Mouse (Mus musculus): Measurements from ENCODE around the gene Cpped1. TPM values are rescaled to one million over a fixed set of nuclear protein-coding genes. Genes with fewer than 3 reads are reported as not detected.

Gene Cpped1
- polyA plus RNA-seq, 1 experiment from 2014 or later, result 27.9 TPM

DNA sequence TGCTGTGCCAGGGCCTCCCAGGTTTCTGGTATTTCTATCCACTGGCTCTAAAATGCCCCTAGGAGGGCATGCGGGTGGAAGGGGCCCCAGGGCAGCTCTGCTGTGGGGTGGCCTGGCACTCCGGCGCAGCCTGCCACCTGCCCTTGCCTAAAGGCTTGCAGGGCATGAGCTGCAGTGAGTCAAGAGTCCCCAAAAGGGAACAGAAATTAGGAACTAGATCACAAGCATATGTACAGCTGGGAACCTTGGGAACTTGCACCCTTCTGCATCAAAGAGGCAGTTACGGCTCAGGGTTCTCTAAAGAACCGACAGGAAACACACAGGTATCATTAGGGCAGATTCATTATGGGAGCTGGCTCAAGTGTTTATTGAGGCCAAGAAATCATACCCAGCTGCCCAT, 34.0 kb downstream of the Cpped1 start:
- 74% methylated on average over 5 of the region's 5 CpGs for WGBS
- H3K4me1 ChIP-seq (ENCODE audit: control insufficient read depth, insufficient read depth, low read length), result no peaks in the 10 kb centered on the region
- H3K4me2 ChIP-seq (ENCODE audit: low read depth, low read length), result no peak overlapping the region
- no peaks in the 10 kb centered on the region for H3K36me3 ChIP-seq (replicated peaks; ENCODE audit: control insufficient read depth, insufficient read depth, low read depth, low read length)
- no peak overlapping the region for H3K9ac ChIP-seq (replicated peaks; ENCODE audit: low read length)
- no peak overlapping the region for H3K27ac ChIP-seq (replicated peaks; ENCODE audit: low read depth, low read length)
- no peaks in the 10 kb centered on the region for H3K9me3 ChIP-seq (replicated peaks; ENCODE audit: control insufficient read depth, low read length)
- DNase-seq (ENCODE audit: low spot score), result no peak
- no peak for ATAC-seq (replicated peaks; ENCODE audit: insufficient number of reproducible peaks, low FRiP score, low TSS enrichment, low read depth)
- no peak overlapping the region for H3K4me3 ChIP-seq (ENCODE audit: low read depth, low read length)
- H3K27me3 ChIP-seq (ENCODE audit: control insufficient read depth, insufficient read depth, low read length), result no peaks in the 10 kb centered on the region

DNA sequence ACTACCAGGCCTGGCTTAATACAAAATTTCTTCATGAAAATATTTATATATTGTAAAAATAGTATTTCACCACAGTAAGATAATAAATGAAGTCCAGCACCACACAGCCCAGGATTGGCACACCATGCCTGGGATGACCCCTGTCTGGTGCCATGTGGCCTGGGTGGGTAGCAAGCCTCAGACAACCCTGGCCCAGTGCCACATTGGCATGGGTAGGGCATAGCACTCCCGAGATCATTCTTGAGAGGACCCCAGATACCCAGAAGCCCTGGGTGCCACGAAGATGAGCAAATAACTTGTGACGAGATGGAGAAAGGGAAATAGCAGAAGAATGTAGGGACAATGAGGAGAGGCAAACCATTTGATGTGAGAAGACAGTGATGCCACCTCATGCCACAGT, 36.0 kb downstream of the Cpped1 start:
- H3K4me3 ChIP-seq (ENCODE audit: low read depth, low read length), result no peak overlapping the region
- no peaks in the 10 kb centered on the region for H3K4me1 ChIP-seq (ENCODE audit: control insufficient read depth, insufficient read depth, low read length)
- H3K27me3 ChIP-seq (ENCODE audit: control insufficient read depth, insufficient read depth, low read length), result no peaks in the 10 kb centered on the region
- no peak overlapping the region for H3K27ac ChIP-seq (replicated peaks; ENCODE audit: low read depth, low read length)
- no peak overlapping the region for H3K9ac ChIP-seq (replicated peaks; ENCODE audit: low read length)
- no peaks in the 10 kb centered on the region for H3K36me3 ChIP-seq (replicated peaks; ENCODE audit: control insufficient read depth, insufficient read depth, low read depth, low read length)
- ATAC-seq (replicated peaks; ENCODE audit: insufficient number of reproducible peaks, low FRiP score, low TSS enrichment, low read depth) (no peak), DNase-seq (ENCODE audit: low spot score) (no peak)
- no peaks in the 10 kb centered on the region for H3K9me3 ChIP-seq (replicated peaks; ENCODE audit: control insufficient read depth, low read length)
- WGBS, result 96% methylated on average over 3 of the region's 3 CpGs
- no peak overlapping the region for H3K4me2 ChIP-seq (ENCODE audit: low read depth, low read length)

- H3K4me2 ChIP-seq (ENCODE audit: low read depth, low read length), result no peak overlapping the region
- H3K9ac ChIP-seq (replicated peaks; ENCODE audit: low read length), result no peak overlapping the region
- 87% methylated on average over 3 of the region's 3 CpGs for WGBS
Measured at GRCm38 (mm10) chr16:11868486-11868885, 40.8 kb downstream of the Cpped1 start.

DNA sequence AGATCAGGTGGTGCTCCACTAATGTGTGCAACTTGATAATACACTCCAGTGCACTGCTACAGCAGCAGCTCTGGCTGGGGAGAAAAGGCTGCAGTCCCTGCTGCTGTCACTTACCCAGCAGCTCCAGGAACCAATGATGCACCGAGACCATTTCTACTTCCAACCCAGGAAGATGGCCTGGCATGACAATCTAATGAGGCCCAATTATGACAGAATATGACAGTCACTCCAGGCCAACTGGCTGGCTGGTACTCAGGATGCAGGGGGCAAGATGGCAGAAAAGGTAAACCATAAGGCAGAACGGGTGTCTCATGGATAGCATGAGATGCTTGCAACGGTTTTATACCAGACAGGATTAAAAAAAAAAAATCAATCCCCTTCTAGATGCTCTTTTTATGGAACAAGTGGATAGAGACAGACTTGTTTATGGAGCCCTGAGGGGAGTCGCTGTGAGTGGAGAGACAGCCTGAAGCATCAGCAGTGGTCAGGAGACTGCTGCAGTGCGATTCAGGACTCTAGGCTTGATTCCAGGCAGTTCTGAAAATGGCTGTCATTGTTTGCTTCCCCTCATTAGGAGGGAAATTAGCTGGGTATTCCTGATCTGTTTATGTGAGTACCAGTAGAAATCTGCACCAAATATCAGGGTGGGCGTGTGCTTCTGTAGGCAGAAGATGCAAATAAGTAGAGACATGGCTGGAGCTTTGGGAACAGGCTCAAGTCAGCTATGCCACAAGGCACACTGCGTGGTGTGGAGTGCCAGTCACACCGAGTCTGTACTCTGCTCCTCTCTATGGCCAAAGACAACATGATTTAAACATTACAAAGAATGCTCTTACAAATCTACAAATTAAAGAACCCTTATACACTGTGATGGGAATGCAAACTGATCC, 56.3 kb downstream of the Cpped1 start:
- ATAC-seq (replicated peaks; ENCODE audit: insufficient number of reproducible peaks, low FRiP score, low TSS enrichment, low read depth) (no peak), DNase-seq (ENCODE audit: low spot score) (no peak)
- H3K36me3 ChIP-seq (replicated peaks; ENCODE audit: control insufficient read depth, insufficient read depth, low read depth, low read length), result no peaks in the 10 kb centered on the region
- H3K4me2 ChIP-seq (ENCODE audit: low read depth, low read length), result no peak overlapping the region
- no peak overlapping the region for H3K4me3 ChIP-seq (ENCODE audit: low read depth, low read length)
- no peaks in the 10 kb centered on the region for H3K27me3 ChIP-seq (ENCODE audit: control insufficient read depth, insufficient read depth, low read length)
- 79% methylated on average over 8 of the region's 8 CpGs for WGBS
- H3K9ac ChIP-seq (replicated peaks; ENCODE audit: low read length), result no peak overlapping the region
- no peaks in the 10 kb centered on the region for H3K4me1 ChIP-seq (ENCODE audit: control insufficient read depth, insufficient read depth, low read length)
- H3K27ac ChIP-seq (replicated peaks; ENCODE audit: low read depth, low read length), result no peak overlapping the region
- no peaks in the 10 kb centered on the region for H3K9me3 ChIP-seq (replicated peaks; ENCODE audit: control insufficient read depth, low read length)

More at GRCm38 (mm10) chr16:11868486-11868885, 40.8 kb downstream of the Cpped1 start:
- H3K4me3 ChIP-seq (ENCODE audit: low read depth, low read length), result no peak overlapping the region
- H3K27me3 ChIP-seq (ENCODE audit: control insufficient read depth, insufficient read depth, low read length), result no peaks in the 10 kb centered on the region
- H3K9me3 ChIP-seq (replicated peaks; ENCODE audit: control insufficient read depth, low read length), result no peaks in the 10 kb centered on the region
- no peaks in the 10 kb centered on the region for H3K36me3 ChIP-seq (replicated peaks; ENCODE audit: control insufficient read depth, insufficient read depth, low read depth, low read length)
- H3K27ac ChIP-seq (replicated peaks; ENCODE audit: low read depth, low read length), result no peak overlapping the region
- DNase-seq (ENCODE audit: low spot score), result no peak
- no peaks in the 10 kb centered on the region for H3K4me1 ChIP-seq (ENCODE audit: control insufficient read depth, insufficient read depth, low read length)
- no peak for ATAC-seq (replicated peaks; ENCODE audit: insufficient number of reproducible peaks, low FRiP score, low TSS enrichment, low read depth)

- H3K27me3 ChIP-seq (ENCODE audit: control insufficient read depth, insufficient read depth, low read length), result no peaks in the 10 kb centered on the region
- H3K9me3 ChIP-seq (replicated peaks; ENCODE audit: control insufficient read depth, low read length), result no peaks in the 10 kb centered on the region
- H3K4me3 ChIP-seq (ENCODE audit: low read depth, low read length), result no peak overlapping the region
- ATAC-seq (replicated peaks; ENCODE audit: insufficient number of reproducible peaks, low FRiP score, low TSS enrichment, low read depth) (no peak), DNase-seq (ENCODE audit: low spot score) (no peak)
- no peak overlapping the region for H3K4me2 ChIP-seq (ENCODE audit: low read depth, low read length)
- H3K4me1 ChIP-seq (ENCODE audit: control insufficient read depth, insufficient read depth, low read length), result no peaks in the 10 kb centered on the region
- H3K27ac ChIP-seq (replicated peaks; ENCODE audit: low read depth, low read length), result no peak overlapping the region
- no peaks in the 10 kb centered on the region for H3K36me3 ChIP-seq (replicated peaks; ENCODE audit: control insufficient read depth, insufficient read depth, low read depth, low read length)
- no peak overlapping the region for H3K9ac ChIP-seq (replicated peaks; ENCODE audit: low read length)
- 85% methylated on average over 5 of the region's 5 CpGs for WGBS
Measured at GRCm38 (mm10) chr16:11848990-11849658, 60.1 kb downstream of the Cpped1 start.

GRCm38 (mm10) chr16:11845309-11845708, 63.9 kb downstream of the Cpped1 start:
- Histone ChIP-seq H3K36me3 (replicated peaks; ENCODE audit: control insufficient read depth, insufficient read depth, low read depth, low read length) (no peaks in the 10 kb centered on the region), H3K9ac (replicated peaks; ENCODE audit: low read length) (no peak overlapping the region), H3K27ac (replicated peaks; ENCODE audit: low read depth, low read length) (no peak overlapping the region), H3K27me3 (ENCODE audit: control insufficient read depth, insufficient read depth, low read length) (no peaks in the 10 kb centered on the region), H3K9me3 (replicated peaks; ENCODE audit: control insufficient read depth, low read length) (no peaks in the 10 kb centered on the region), H3K4me2 (ENCODE audit: low read depth, low read length) (no peak overlapping the region), H3K4me3 (ENCODE audit: low read depth, low read length) (no peak overlapping the region), H3K4me1 (ENCODE audit: control insufficient read depth, insufficient read depth, low read length) (no peaks in the 10 kb centered on the region)
- no peak for DNase-seq (ENCODE audit: low spot score)
- no peak for ATAC-seq (replicated peaks; ENCODE audit: insufficient number of reproducible peaks, low FRiP score, low TSS enrichment, low read depth)
- 94% methylated on average over 5 of the region's 5 CpGs for WGBS

DNA sequence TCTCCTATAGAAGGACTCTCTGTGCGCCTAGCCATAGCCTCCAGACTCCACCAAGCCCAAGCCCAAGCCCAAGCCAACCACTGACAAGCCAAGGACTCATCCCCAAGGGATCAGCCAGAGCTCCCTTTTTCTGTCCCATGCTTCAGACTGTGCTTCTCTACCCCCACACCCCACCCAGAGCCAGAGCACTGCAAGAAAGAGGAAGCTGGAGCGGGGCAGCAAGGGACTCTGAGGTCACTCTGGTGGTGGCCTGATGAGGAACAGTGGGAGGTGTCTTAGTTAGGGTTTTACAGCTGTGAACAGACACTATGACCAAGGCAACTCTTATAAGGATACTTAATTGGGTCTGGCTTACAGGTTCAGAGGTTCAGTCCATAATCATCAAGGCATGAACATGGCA, 65.8 kb downstream of the Cpped1 start:
- H3K4me2 ChIP-seq (ENCODE audit: low read depth, low read length), result no peak overlapping the region
- no peak overlapping the region for H3K9ac ChIP-seq (replicated peaks; ENCODE audit: low read length)
- no peaks in the 10 kb centered on the region for H3K36me3 ChIP-seq (replicated peaks; ENCODE audit: control insufficient read depth, insufficient read depth, low read depth, low read length)
- WGBS, result 93% methylated on average over 2 of the region's 2 CpGs
- ATAC-seq (replicated peaks; ENCODE audit: insufficient number of reproducible peaks, low FRiP score, low TSS enrichment, low read depth) (no peak), DNase-seq (ENCODE audit: low spot score) (no peak)
- H3K27ac ChIP-seq (replicated peaks; ENCODE audit: low read depth, low read length), result no peak overlapping the region
- H3K27me3 ChIP-seq (ENCODE audit: control insufficient read depth, insufficient read depth, low read length), result no peaks in the 10 kb centered on the region
- no peaks in the 10 kb centered on the region for H3K9me3 ChIP-seq (replicated peaks; ENCODE audit: control insufficient read depth, low read length)
- H3K4me3 ChIP-seq (ENCODE audit: low read depth, low read length), result no peak overlapping the region
- no peaks in the 10 kb centered on the region for H3K4me1 ChIP-seq (ENCODE audit: control insufficient read depth, insufficient read depth, low read length)

- no peak overlapping the region for H3K4me3 ChIP-seq (ENCODE audit: low read depth, low read length)
- H3K36me3 ChIP-seq (replicated peaks; ENCODE audit: control insufficient read depth, insufficient read depth, low read depth, low read length), result no peaks in the 10 kb centered on the region
- no peak overlapping the region for H3K4me2 ChIP-seq (ENCODE audit: low read depth, low read length)
- no peak for DNase-seq (ENCODE audit: low spot score)
- no peaks in the 10 kb centered on the region for H3K4me1 ChIP-seq (ENCODE audit: control insufficient read depth, insufficient read depth, low read length)
- H3K27me3 ChIP-seq (ENCODE audit: control insufficient read depth, insufficient read depth, low read length), result no peaks in the 10 kb centered on the region
- 70% methylated on average over 1 of the region's 1 CpGs for WGBS
- ATAC-seq (replicated peaks; ENCODE audit: insufficient number of reproducible peaks, low FRiP score, low TSS enrichment, low read depth), result no peak
- no peaks in the 10 kb centered on the region for H3K9me3 ChIP-seq (replicated peaks; ENCODE audit: control insufficient read depth, low read length)
- no peak overlapping the region for H3K9ac ChIP-seq (replicated peaks; ENCODE audit: low read length)
- H3K27ac ChIP-seq (replicated peaks; ENCODE audit: low read depth, low read length), result no peak overlapping the region
Measured at GRCm38 (mm10) chr16:11833474-11833873, 75.8 kb downstream of the Cpped1 start.
